Mouse (Mus musculus): ENCODE data around the gene Kif26b. TPM values are rescaled to one million over a fixed set of nuclear protein-coding genes. Genes with fewer than 3 reads are reported as not detected.

Kif26b gene
- polyA plus RNA-seq, 1 experiment from 2014 or later = 0.05 TPM

GRCm38 (mm10) chr1:178917194-178917902, 388.4 kb downstream of the Kif26b start:
- peaks cover 5% of the 10 kb centered on the region; the same call in 1 of the 2 replicates for H3K27me3 ChIP-seq (ENCODE audit: control insufficient read depth, insufficient read depth, low read depth, low read length)
- WGBS (ENCODE audit: insufficient replicate concordance) = 64% methylated on average over 31 of the region's 31 CpGs

DNA sequence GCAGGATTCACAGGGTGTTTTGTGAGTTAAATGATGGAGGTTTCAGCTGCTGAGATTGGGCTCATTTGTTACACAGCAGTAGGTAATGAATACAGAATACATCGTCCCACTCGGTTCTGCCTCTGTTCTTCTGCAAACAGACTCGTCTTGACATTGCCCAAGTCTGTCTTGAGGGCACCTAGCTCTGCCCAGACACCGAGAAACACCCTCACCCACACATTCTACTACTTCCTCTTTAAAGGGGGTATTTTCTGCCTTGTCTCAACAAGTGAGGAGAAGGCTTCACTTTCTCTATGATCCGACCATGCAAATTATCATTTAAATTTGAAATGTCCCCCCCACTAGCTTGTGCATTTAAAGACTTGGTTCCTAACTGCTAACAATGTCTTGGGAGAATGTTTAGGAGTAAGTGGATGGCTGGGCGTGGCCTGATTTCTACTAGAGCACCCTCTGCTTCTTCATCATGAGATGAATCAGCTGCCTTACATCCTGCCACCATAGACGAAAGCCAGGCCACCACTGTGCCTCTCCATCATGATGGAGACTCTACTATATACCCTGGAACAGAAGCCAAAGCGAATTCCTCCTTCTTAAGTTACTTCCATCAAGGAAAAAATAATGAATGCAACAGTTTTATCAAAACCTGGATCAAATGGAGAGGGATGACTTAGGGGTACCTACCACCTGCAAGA, 395.7 kb downstream of the Kif26b start:
- no peak overlapping the region for H3K4me3 ChIP-seq (ENCODE audit: low read depth, low read length)
- no peak overlapping the region for H3K9ac ChIP-seq (ENCODE audit: low read depth, low read length)
- no peak for ATAC-seq (ENCODE audit: low read depth)
- no peaks in the 10 kb centered on the region for H3K4me1 ChIP-seq (ENCODE audit: control insufficient read depth, low read depth, low read length)
- H3K27ac ChIP-seq (ENCODE audit: low read length) = no peak overlapping the region
- H3K9me3 ChIP-seq (replicated peaks; ENCODE audit: control insufficient read depth, low read length) = no peaks in the 10 kb centered on the region
- no peaks in the 10 kb centered on the region for H3K27me3 ChIP-seq (ENCODE audit: control insufficient read depth, insufficient read depth, low read depth, low read length)
- 48% methylated on average over 8 of the region's 8 CpGs for WGBS (ENCODE audit: insufficient replicate concordance)
- no peaks in the 10 kb centered on the region for H3K36me3 ChIP-seq (ENCODE audit: control insufficient read depth, insufficient read depth)
- no peak overlapping the region for H3K4me2 ChIP-seq (ENCODE audit: low read depth, low read length)

More at GRCm38 (mm10) chr1:178917194-178917902, 388.4 kb downstream of the Kif26b start:
- no peak for ATAC-seq (ENCODE audit: low read depth)
- H3K9ac ChIP-seq (ENCODE audit: low read depth, low read length) = no peak overlapping the region
- H3K27ac ChIP-seq (ENCODE audit: low read length) = no peak overlapping the region
- H3K4me3 ChIP-seq (ENCODE audit: low read depth, low read length) = no peak overlapping the region
- no peak overlapping the region for H3K4me2 ChIP-seq (ENCODE audit: low read depth, low read length)
- H3K9me3 ChIP-seq (replicated peaks; ENCODE audit: control insufficient read depth, low read length) = no peaks in the 10 kb centered on the region
- no peaks in the 10 kb centered on the region for H3K4me1 ChIP-seq (ENCODE audit: control insufficient read depth, low read depth, low read length)
- H3K36me3 ChIP-seq (ENCODE audit: control insufficient read depth, insufficient read depth) = no peaks in the 10 kb centered on the region

DNA sequence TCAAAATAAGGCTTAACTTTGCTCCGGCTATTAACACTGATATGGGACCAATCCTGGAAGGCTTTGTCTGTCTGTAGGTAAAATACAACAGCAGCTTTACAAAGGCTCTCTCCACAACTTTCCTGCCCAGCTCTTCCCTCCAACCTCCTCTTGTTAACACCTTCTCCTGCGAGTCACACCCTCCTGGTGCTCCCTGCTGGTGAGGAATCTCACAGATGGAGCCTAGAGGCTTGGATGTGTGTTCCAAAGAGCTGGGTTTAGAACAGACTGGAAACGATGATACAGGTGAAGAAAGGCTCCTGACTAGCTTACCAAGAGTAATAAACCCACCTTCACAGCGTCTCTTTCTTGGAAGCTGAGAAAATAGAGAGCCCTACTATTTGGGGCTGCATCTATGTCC, 400.6 kb downstream of the Kif26b start:
- no peak for ATAC-seq (ENCODE audit: low read depth)
- Histone ChIP-seq H3K4me2 (ENCODE audit: low read depth, low read length) (no peak overlapping the region), H3K4me1 (ENCODE audit: control insufficient read depth, low read depth, low read length) (no peaks in the 10 kb centered on the region), H3K27me3 (ENCODE audit: control insufficient read depth, insufficient read depth, low read depth, low read length) (no peaks in the 10 kb centered on the region), H3K9me3 (replicated peaks; ENCODE audit: control insufficient read depth, low read length) (no peaks in the 10 kb centered on the region), H3K27ac (ENCODE audit: low read length) (no peak overlapping the region), H3K36me3 (ENCODE audit: control insufficient read depth, insufficient read depth) (no peaks in the 10 kb centered on the region), H3K4me3 (ENCODE audit: low read depth, low read length) (no peak overlapping the region), H3K9ac (ENCODE audit: low read depth, low read length) (no peak overlapping the region)
- WGBS (ENCODE audit: insufficient replicate concordance) = 45% methylated on average over 4 of the region's 4 CpGs

GRCm38 (mm10) chr1:178933953-178934637, 405.2 kb downstream of the Kif26b start:
- Histone ChIP-seq H3K27me3 (ENCODE audit: control insufficient read depth, insufficient read depth, low read depth, low read length) (no peaks in the 10 kb centered on the region), H3K4me2 (ENCODE audit: low read depth, low read length) (no peak overlapping the region), H3K9ac (ENCODE audit: low read depth, low read length) (no peak overlapping the region), H3K9me3 (replicated peaks; ENCODE audit: control insufficient read depth, low read length) (no peaks in the 10 kb centered on the region), H3K4me1 (ENCODE audit: control insufficient read depth, low read depth, low read length) (no peaks in the 10 kb centered on the region), H3K36me3 (ENCODE audit: control insufficient read depth, insufficient read depth) (no peaks in the 10 kb centered on the region), H3K27ac (ENCODE audit: low read length) (no peak overlapping the region), H3K4me3 (ENCODE audit: low read depth, low read length) (no peak overlapping the region)
- 56% methylated on average over 6 of the region's 6 CpGs for whole genome bisulfite sequencing (ENCODE audit: insufficient replicate concordance)
- no peak for ATAC-seq (ENCODE audit: low read depth)

DNA sequence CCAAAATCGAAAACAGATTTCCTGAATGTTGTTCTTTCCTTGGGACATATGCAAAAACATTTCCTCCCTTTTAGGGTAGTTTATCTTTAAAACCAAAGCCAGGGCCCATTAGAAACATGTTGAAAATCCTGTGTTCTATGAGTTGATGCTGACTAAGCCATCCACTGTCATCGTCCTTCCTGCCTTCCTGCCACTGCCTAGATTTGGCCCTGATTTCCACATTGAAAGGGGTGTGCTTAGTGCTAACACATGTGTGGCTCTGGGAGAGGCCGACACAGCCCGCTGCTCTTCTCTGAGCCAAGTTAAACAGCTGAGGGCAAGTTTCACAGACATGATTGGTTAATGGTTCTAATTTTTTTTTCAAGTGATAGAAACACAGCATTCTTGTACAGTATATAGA, 407.5 kb downstream of the Kif26b start:
- Histone ChIP-seq H3K27me3 (ENCODE audit: control insufficient read depth, insufficient read depth, low read depth, low read length) (no peaks in the 10 kb centered on the region), H3K27ac (ENCODE audit: low read length) (no peak overlapping the region), H3K4me3 (ENCODE audit: low read depth, low read length) (no peak overlapping the region), H3K4me2 (ENCODE audit: low read depth, low read length) (no peak overlapping the region), H3K4me1 (ENCODE audit: control insufficient read depth, low read depth, low read length) (no peaks in the 10 kb centered on the region), H3K9ac (ENCODE audit: low read depth, low read length) (no peak overlapping the region), H3K9me3 (replicated peaks; ENCODE audit: control insufficient read depth, low read length) (no peaks in the 10 kb centered on the region), H3K36me3 (ENCODE audit: control insufficient read depth, insufficient read depth) (no peaks in the 10 kb centered on the region)
- WGBS (ENCODE audit: insufficient replicate concordance) = 46% methylated on average over 4 of the region's 4 CpGs
- ATAC-seq (ENCODE audit: low read depth) = peak; percentile 45; the same call in 1 of the 2 replicates

- Histone ChIP-seq H3K9ac (ENCODE audit: low read depth, low read length) (no peak overlapping the region), H3K27ac (ENCODE audit: low read length) (no peak overlapping the region), H3K4me3 (ENCODE audit: low read depth, low read length) (no peak overlapping the region), H3K9me3 (replicated peaks; ENCODE audit: control insufficient read depth, low read length) (no peaks in the 10 kb centered on the region), H3K4me2 (ENCODE audit: low read depth, low read length) (no peak overlapping the region), H3K4me1 (ENCODE audit: control insufficient read depth, low read depth, low read length) (no peaks in the 10 kb centered on the region), H3K27me3 (ENCODE audit: control insufficient read depth, insufficient read depth, low read depth, low read length) (no peaks in the 10 kb centered on the region), H3K36me3 (ENCODE audit: control insufficient read depth, insufficient read depth) (no peaks in the 10 kb centered on the region)
- WGBS (ENCODE audit: insufficient replicate concordance) = 60% methylated on average over 2 of the region's 2 CpGs
- ATAC-seq (ENCODE audit: low read depth) = no peak
Measured at GRCm38 (mm10) chr1:178936976-178937375, 408.1 kb downstream of the Kif26b start.

- H3K9me3 ChIP-seq (replicated peaks; ENCODE audit: control insufficient read depth, low read length) = no peaks in the 10 kb centered on the region
- no peaks in the 10 kb centered on the region for H3K36me3 ChIP-seq (ENCODE audit: control insufficient read depth, insufficient read depth)
- no peak overlapping the region for H3K27ac ChIP-seq (ENCODE audit: low read length)
- whole genome bisulfite sequencing (ENCODE audit: insufficient replicate concordance) = 70% methylated on average over 4 of the region's 4 CpGs
- no peak overlapping the region for H3K9ac ChIP-seq (ENCODE audit: low read depth, low read length)
- H3K4me3 ChIP-seq (ENCODE audit: low read depth, low read length) = no peak overlapping the region
- ATAC-seq (ENCODE audit: low read depth) = no peak
- H3K27me3 ChIP-seq (ENCODE audit: control insufficient read depth, insufficient read depth, low read depth, low read length) = no peaks in the 10 kb centered on the region
- no peaks in the 10 kb centered on the region for H3K4me1 ChIP-seq (ENCODE audit: control insufficient read depth, low read depth, low read length)
- H3K4me2 ChIP-seq (ENCODE audit: low read depth, low read length) = no peak overlapping the region
Measured at GRCm38 (mm10) chr1:178940353-178940752, 411.4 kb downstream of the Kif26b start.

GRCm38 (mm10) chr1:178942251-178942963, 413.5 kb downstream of the Kif26b start:
- Histone ChIP-seq H3K4me1 (ENCODE audit: control insufficient read depth, low read depth, low read length) (no peaks in the 10 kb centered on the region), H3K4me2 (ENCODE audit: low read depth, low read length) (no peak overlapping the region), H3K27me3 (ENCODE audit: control insufficient read depth, insufficient read depth, low read depth, low read length) (no peaks in the 10 kb centered on the region), H3K9me3 (replicated peaks; ENCODE audit: control insufficient read depth, low read length) (no peaks in the 10 kb centered on the region), H3K27ac (ENCODE audit: low read length) (no peak overlapping the region), H3K9ac (ENCODE audit: low read depth, low read length) (no peak overlapping the region), H3K4me3 (ENCODE audit: low read depth, low read length) (no peak overlapping the region), H3K36me3 (ENCODE audit: control insufficient read depth, insufficient read depth) (no peaks in the 10 kb centered on the region)
- WGBS (ENCODE audit: insufficient replicate concordance) = 52% methylated on average over 7 of the region's 7 CpGs
- ATAC-seq (ENCODE audit: low read depth) = no peak

All from liver, embryonic 16.5 days (tissue).